Mouse (Mus musculus) cortical plate, adult 2 months (tissue): Measurements from ENCODE around the gene Adam10. TPM values are rescaled to one million over a fixed set of nuclear protein-coding genes. Genes with fewer than 3 reads are reported as not detected.

ENCODE experiments used
- H3K27ac ChIP-seq: fragments of 200-500 bp; 2 replicates; pipeline ENCODE4 v1.5.1; 2012; ENCODE audit warnings: low read length, control low read depth, inconsistent platforms; ENCODE audit not compliant: insufficient read depth
- H3K4me1 ChIP-seq: fragments of 200-500 bp; 2 replicates; pipeline ENCODE4 v1.6.1; 2011; ENCODE audit warnings: low read length; ENCODE audit not compliant: control insufficient read depth, insufficient read depth
- H3K4me3 ChIP-seq: fragments of 200-500 bp; 2 replicates; pipeline ENCODE4 v1.5.1; 2011; ENCODE audit warnings: mild to moderate bottlenecking, low read length, control low read depth; ENCODE audit not compliant: insufficient read depth
- CTCF ChIP-seq: fragments of 200-500 bp; IDR thresholded peaks from 2 replicates; pipeline ENCODE4 v1.5.1; 2011; ENCODE audit warnings: mild to moderate bottlenecking, control low read depth, low read length; ENCODE audit not compliant: insufficient read depth; ENCODE audit errors: extremely low read depth
- POLR2A ChIP-seq: fragments of 200-500 bp; IDR thresholded peaks from 2 replicates; pipeline ENCODE4 v1.6.1; 2011; ENCODE audit warnings: mild to moderate bottlenecking, low read length, control low read depth; ENCODE audit not compliant: insufficient read depth; ENCODE audit errors: extremely low read depth
- polyA plus RNA-seq: library from polyadenylated mRNA; depleted of rRNA; stranded (reverse); fragments of >200 nt; gene quantifications from 2 replicates; pipeline ENCODE4 v1.2.3, GENCODE M21; 2012

Gene Adam10
- polyA plus RNA-seq, 1 experiment: 37.5 TPM

DNA sequence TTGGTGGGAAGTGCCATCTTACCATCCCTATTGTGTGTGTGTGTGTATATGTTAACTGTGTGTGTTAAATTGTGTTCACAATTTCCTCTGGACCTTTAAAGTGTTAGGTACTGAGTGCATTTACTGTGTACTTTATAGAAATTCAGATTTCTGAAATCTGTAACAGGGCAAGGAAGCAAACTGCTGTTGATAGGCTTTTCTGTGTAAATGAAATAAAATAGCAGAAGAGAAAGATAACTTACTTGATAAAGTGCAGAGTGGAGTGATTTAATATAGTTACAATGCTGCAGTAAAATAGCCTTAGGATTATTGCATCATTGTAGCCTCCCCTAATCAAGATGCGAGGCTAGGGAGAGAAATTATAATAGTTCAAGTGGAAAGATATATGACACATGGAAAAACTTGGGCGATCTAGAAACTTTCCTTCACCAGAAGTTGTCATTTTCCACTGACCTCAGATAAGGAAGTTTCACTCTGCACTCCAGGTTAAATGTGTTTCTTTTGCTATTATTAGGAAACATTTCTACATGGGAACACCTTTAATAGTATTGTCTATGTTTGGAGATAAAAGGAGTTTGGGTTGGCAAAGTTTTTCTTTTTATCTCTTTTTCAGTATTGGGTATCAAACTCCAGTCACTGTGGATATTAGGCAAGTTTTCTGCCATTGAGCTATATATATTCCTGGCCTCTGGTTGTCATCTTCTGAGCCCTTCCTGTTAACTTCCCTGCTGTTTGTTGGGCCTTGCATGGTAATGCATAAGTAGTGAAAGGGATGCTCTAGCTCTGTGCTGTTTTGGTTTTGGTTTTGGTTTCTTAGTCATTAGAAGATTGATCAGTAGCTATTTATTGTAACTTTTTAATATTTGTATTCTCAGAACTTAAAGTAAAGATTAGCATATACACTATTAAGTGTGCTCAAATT, 13.2 kb downstream of the Adam10 start:
- Histone ChIP-seq H3K4me1 (no peaks in the 10 kb centered on the region; the same call in 1 of the 2 replicates), H3K27ac (no peak overlapping the region), H3K4me3 (no peak overlapping the region)
- TF ChIP-seq CTCF (no peak), POLR2A (no peak)

DNA sequence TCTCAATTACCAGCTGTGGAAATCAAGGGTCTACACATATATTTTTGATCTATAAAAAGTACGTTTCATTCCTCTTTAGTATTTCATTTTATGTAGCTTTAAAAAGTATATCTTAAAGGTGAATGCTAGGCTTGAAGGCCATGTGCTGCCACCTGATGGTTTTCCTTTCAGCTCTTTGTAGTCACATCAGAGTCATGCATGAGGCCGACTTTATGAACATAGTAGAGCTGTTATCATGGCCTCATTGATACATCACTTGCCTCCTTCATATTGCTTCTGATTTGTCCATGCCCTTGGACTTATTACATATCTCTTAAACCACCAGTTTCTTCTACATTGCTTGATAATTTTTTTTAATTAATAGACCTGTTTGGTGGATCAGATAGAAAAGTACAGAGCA, 16.9 kb downstream of the Adam10 start:
- Histone ChIP-seq H3K4me1 (no peaks in the 10 kb centered on the region; the same call in 1 of the 2 replicates), H3K27ac (no peak overlapping the region), H3K4me3 (no peak overlapping the region)
- no peak for TF ChIP-seq CTCF

DNA sequence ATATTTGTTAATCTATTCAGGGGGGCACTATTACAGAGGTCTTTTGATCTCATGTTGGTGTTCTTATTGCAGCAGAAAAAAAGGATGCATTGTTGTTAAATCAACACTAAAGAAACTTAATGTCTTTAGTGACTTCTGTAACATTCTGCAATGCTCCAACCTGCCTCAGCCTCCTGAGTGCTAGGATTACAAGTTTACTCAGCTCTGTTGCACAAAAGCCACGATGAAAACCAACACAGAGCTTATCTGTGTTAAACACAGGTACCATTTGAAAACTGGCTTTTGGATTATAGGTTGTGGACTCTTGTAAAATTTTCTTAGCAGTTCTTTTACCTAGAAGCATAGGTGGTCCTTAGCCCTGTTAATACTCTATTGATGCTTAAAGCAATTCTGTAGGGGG, 19.3 kb downstream of the Adam10 start:
- no peak overlapping the region for H3K27ac ChIP-seq
- H3K4me3 ChIP-seq: no peak overlapping the region
- TF ChIP-seq CTCF: no peak
- TF ChIP-seq POLR2A: no peak
- H3K4me1 ChIP-seq: no peaks in the 10 kb centered on the region; the same call in 1 of the 2 replicates

DNA sequence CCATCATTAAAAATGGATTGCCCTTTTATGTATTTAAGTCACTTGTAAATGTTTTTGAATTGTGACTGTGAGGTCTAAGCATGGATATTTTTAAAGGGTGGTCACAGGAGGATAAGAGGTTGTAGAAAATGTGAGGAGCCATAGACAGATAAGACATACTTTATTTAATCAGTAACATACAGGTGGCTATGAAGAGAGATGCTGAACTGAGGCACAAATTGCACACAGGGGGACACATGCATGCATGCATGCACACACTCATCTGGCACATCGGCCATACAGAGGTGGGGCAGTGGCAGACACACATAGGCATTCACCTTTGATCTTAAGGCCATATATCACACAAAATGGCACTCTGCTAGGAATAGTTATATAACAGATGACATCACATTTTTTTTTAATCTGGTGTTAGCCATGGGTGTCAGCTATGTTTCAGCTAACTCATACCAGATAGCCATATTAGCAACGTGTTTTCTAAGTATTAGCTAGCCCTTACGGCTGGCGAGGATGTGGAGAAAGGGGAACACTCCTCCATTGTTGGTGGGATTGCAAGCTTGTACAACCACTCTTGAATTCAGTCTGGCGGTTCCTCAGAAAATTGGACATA, 24.9 kb downstream of the Adam10 start:
- Histone ChIP-seq H3K4me3 (no peak overlapping the region), H3K27ac (no peak overlapping the region), H3K4me1 (no peaks in the 10 kb centered on the region)
- TF ChIP-seq POLR2A: no peak
- TF ChIP-seq CTCF: no peak

DNA sequence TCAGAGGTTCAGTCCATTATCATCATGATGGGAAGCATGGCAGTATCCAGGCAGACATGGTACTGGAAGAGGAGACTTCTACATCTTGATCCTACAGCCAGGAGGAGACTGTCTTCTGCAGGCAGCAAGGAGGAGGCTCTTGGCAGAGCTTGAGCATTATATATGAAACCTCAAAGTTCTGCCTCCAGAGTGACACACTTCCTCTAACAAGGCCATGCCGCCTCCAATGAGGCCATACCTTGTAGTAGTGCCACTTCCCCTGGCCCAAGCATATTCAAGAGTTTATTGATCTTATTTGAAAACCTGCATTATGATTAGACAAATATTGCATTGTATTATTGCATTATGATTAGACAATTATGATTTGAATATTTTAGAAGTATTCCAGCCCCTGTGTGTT, 27.6 kb downstream of the Adam10 start:
- TF ChIP-seq CTCF (no peak), POLR2A (no peak)
- Histone ChIP-seq H3K4me1 (no peaks in the 10 kb centered on the region), H3K4me3 (no peak overlapping the region), H3K27ac (no peak overlapping the region)

DNA sequence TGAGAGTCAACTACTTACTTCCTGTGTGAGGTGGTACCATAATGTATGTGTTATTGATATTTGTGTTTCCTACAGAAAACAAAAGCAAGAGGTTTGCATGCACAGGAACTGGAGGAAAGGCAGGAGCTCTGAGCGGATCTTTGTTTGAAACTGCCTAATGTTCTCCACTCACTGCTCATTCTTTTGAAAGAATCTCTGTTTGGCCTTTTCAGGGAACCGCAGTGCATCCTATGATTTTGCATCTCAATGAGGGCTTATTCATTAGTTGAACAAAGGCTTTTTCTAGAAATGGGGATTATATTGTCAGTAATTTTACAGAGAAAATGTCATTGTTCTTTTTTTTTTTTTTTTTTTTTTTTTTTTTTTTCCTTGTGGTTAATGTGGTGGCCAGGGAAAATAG, 50.7 kb downstream of the Adam10 start:
- Histone ChIP-seq H3K4me3 (no peak overlapping the region), H3K27ac (no peak overlapping the region), H3K4me1 (no peaks in the 10 kb centered on the region)
- TF ChIP-seq CTCF (no peak), POLR2A (no peak)

DNA sequence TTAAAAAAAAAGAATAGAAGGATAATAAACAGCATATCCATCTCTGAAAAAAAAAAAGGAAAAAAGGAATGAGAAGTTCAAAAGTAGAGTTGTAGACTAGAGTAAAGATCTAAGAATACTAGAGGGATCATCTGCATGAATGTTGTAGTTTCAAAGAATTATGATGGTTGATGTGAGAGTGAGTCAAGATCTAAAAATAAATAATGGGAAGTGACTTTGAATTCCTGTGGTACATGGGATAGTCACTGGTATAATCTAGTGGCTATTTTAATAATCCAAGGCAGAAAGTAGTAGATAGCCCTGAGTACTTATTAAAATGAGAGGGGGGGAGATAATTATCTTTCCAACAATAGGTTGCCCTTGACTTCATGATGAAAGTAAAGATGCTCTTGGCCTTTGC, 52.3 kb downstream of the Adam10 start:
- no peak overlapping the region for H3K4me3 ChIP-seq

DNA sequence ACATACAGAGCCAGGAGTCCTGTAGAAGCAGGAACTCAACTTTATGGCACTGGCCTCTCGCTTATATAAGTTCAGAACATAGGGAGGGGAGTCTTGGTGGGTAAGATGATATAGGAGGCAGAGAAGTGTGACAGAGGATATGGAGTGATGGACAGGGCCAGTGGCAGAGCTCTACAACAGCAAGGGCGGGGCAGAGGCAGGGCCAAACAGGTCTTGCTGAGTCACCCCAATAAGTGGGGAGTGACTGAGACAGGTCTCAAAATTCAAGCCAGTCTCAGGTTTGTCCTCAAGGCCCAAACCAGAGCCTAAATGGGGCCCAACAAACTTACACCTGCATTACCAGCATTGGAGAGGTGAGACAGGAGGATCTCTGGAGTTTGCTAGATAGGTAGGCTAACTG, 54.4 kb downstream of the Adam10 start:
- no peak overlapping the region for H3K27ac ChIP-seq
- H3K4me1 ChIP-seq: no peaks in the 10 kb centered on the region
- no peak for TF ChIP-seq POLR2A
- TF ChIP-seq CTCF: no peak
- H3K4me3 ChIP-seq: no peak overlapping the region

More for the DNA sequence above, 52.3 kb downstream of the Adam10 start:
- H3K27ac ChIP-seq: no peak overlapping the region
- TF ChIP-seq CTCF (no peak), POLR2A (no peak)
- H3K4me1 ChIP-seq: no peaks in the 10 kb centered on the region

DNA sequence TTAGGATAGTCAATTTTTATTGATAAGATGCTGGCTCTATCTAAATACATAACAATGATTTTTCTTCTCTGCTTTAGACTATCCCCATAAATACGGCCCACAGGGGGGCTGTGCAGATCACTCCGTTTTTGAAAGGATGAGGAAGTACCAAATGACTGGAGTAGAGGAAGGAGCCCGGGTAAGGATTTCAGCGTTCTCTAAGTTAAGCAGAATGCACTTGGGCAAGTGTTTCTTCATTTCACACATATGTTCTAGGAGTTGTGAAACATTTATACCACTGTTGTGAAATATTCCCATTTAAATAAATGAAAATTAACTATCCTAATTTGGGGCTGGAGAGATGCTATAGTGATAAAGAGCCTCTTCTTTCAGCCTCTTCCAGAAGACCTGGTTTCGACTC, 61.2 kb downstream of the Adam10 start:
- Histone ChIP-seq H3K4me3 (no peak overlapping the region), H3K27ac (no peak overlapping the region), H3K4me1 (no peaks in the 10 kb centered on the region)
- TF ChIP-seq CTCF (no peak), POLR2A (no peak)

DNA sequence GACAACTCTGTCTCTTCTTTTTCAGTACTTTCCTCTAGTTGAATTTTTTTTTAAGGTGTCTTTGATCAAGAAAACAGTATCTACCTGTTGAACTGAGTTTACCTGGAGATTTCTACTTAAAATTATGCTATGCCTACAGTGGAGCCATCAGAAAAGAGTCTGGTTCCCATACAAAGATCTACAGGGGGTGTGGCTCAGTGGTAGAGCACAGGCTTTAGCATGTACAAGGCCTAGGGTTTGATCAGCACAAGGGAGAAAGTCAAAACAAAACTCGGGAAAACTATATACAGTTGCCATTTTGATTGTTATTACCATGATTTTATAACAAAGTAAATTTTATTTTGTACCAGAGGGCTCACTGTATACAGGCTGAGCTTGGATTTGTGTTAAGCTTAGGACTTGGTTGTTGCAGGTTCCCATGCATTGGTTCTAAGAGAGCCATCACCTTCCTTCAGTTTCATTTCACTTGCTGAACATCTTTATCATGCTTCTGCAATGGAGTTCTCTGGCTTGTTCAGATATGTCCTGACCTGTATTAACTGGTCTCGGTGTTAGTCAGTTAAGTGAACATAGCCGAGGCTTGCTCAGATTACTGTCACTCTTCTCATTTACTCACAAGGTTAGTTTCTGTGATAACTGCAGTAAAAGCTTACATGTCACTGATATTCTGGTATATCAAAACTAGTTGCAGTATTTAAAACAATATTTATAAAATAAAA, 72.9 kb downstream of the Adam10 start:
- no peak overlapping the region for H3K4me3 ChIP-seq
- H3K4me1 ChIP-seq: no peaks in the 10 kb centered on the region
- TF ChIP-seq CTCF: no peak
- TF ChIP-seq POLR2A: no peak
- H3K27ac ChIP-seq: no peak overlapping the region
